Mouse (Mus musculus) heart, postnatal 0 days (tissue): ENCODE data around the gene Apln. TPM values are rescaled to one million over a fixed set of nuclear protein-coding genes. Genes with fewer than 3 reads are reported as not detected.
A peak's percentile ranks its signal among the peaks of the same experiment; 100 is the strongest.

ENCODE experiments used
- ATAC-seq: fragments of 200-750 bp; cut with Nextera tagmentation; 2 replicates; pipeline ENCODE4 v1.8.0; 2017; ENCODE audit warnings: low read depth, moderate number of reproducible peaks, moderate library complexity; ENCODE audit not compliant: insufficient read depth
- DNase-seq: peaks from one replicate; pipeline ENCODE4 v3.0.0-alpha.2; 2016; ENCODE audit warnings: low spot score
- H3K27ac ChIP-seq: fragments of 300-500 bp; sonication (generic); 2 replicates; pipeline ENCODE4 v1.5.1; 2014; ENCODE audit warnings: low read depth, mild to moderate bottlenecking
- H3K27me3 ChIP-seq: fragments of 300-500 bp; sonication (generic); 2 replicates; pipeline ENCODE4 v1.6.1; 2014; ENCODE audit warnings: low read length, mixed read lengths; ENCODE audit not compliant: control insufficient read depth, insufficient read depth
- H3K36me3 ChIP-seq: fragments of 300-500 bp; sonication (generic); replicated peaks from 2 replicates; pipeline ENCODE4 v1.6.1; 2014; ENCODE audit warnings: low read length, mixed read lengths; ENCODE audit not compliant: control insufficient read depth, insufficient read depth
- H3K4me1 ChIP-seq: fragments of 300-500 bp; sonication (generic); 2 replicates; pipeline ENCODE4 v1.6.1; 2014; ENCODE audit warnings: antibody characterized with exemption; ENCODE audit not compliant: control insufficient read depth, insufficient read depth
- H3K4me2 ChIP-seq: fragments of 300-500 bp; sonication (generic); 2 replicates; pipeline ENCODE4 v1.6.1; 2014; ENCODE audit warnings: low read depth, mild to moderate bottlenecking, low read length, moderate library complexity
- H3K4me3 ChIP-seq: fragments of 300-500 bp; sonication (generic); 2 replicates; pipeline ENCODE4 v1.5.1; 2014; ENCODE audit warnings: low read depth, low read length
- H3K9ac ChIP-seq: fragments of 300-500 bp; sonication (generic); replicated peaks from 2 replicates; pipeline ENCODE4 v1.6.1; 2014; ENCODE audit warnings: low read depth, low read length, mixed read lengths
- H3K9me3 ChIP-seq: fragments of 300-500 bp; sonication (generic); replicated peaks from 2 replicates; pipeline ENCODE4 v1.6.1; 2016; ENCODE audit warnings: low read length; ENCODE audit not compliant: control insufficient read depth
- CTCF ChIP-seq: IDR thresholded peaks from 2 replicates; pipeline ENCODE4 v1.5.1; 2016; ENCODE audit warnings: antibody characterized with exemption, control low read depth, low read depth
- EP300 ChIP-seq: IDR thresholded peaks from 2 replicates; pipeline ENCODE4 v1.6.1; 2016; ENCODE audit warnings: antibody characterized with exemption, low read depth
- WGBS: fragments of 180-500 bp; shearing (Covaris S2); extraction: QIAGEN DNeasy Blood & Tissue Kit; methylation state at CpG from one replicate; pipeline ENCODE4 v1.1.7; 2014; 5-methylcytosine and 5-hydroxymethylcytosine counted together
- polyA plus RNA-seq: library from polyadenylated mRNA; unstranded; fragments of >200 nt; fragmentation: Nextera tagmentation; extraction: Ambion mirVana; gene quantifications from 2 replicates; pipeline ENCODE4 v1.2.1, GENCODE M21; 2015
- total RNA-seq: library from RNA; depleted of rRNA; stranded (reverse); fragments of >200 nt; gene quantifications from 2 replicates; pipeline ENCODE4 v1.2.3, GENCODE M21; 2014; ENCODE audit warnings: low replicate concordance

The Apln gene
- total and polyA plus RNA-seq, 2 experiments from 2014 or later, result 7.6 to 18.6 TPM

GRCm38 (mm10) chrX:48033024-48033423 is 1.6 kb downstream of the Apln start:
- H3K36me3 ChIP-seq, result no peaks in the 10 kb centered on the region
- no peak overlapping the region for H3K27ac ChIP-seq
- H3K9me3 ChIP-seq, result no peaks in the 10 kb centered on the region
- H3K9ac ChIP-seq, result no peak overlapping the region
- ATAC-seq (no peak), DNase-seq (no peak)
- 44% methylated on average over 3 of the region's 3 CpGs for WGBS
- TF ChIP-seq CTCF, result no peak
- TF ChIP-seq EP300, result no peak
- H3K4me2 ChIP-seq, result peak overlapping the region; percentile 70
- peaks cover 10% of the 10 kb centered on the region; the same call in 1 of the 2 replicates for H3K27me3 ChIP-seq
- peak overlapping the region; percentile 50 for H3K4me3 ChIP-seq
- H3K4me1 ChIP-seq, result no peaks in the 10 kb centered on the region

GRCm38 (mm10) chrX:48031866-48032265 is 2.8 kb downstream of the Apln start:
- H3K4me3 ChIP-seq, result no peak overlapping the region
- peaks cover 10% of the 10 kb centered on the region; the same call in 1 of the 2 replicates for H3K27me3 ChIP-seq
- H3K27ac ChIP-seq, result no peak overlapping the region
- no peaks in the 10 kb centered on the region for H3K36me3 ChIP-seq
- H3K9me3 ChIP-seq, result no peaks in the 10 kb centered on the region
- ATAC-seq, result no peak
- H3K4me2 ChIP-seq, result 0 out of 2 replicates have a peak overlapping the region, but pooled peaks have one; percentile 15
- WGBS, result 64% methylated on average over 5 of the region's 5 CpGs
- H3K4me1 ChIP-seq, result no peaks in the 10 kb centered on the region
- H3K9ac ChIP-seq, result no peak overlapping the region
- no peak for DNase-seq
- TF ChIP-seq EP300, result no peak
- TF ChIP-seq CTCF, result no peak

- 83% methylated on average over 3 of the region's 3 CpGs for WGBS
- DNase-seq (no peak), ATAC-seq (no peak)
- Histone ChIP-seq H3K27ac (no peak overlapping the region), H3K4me2 (no peak overlapping the region), H3K9ac (no peak overlapping the region), H3K4me1 (no peaks in the 10 kb centered on the region), H3K27me3 (peaks cover 5% of the 10 kb centered on the region; the same call in 1 of the 2 replicates), H3K4me3 (no peak overlapping the region), H3K36me3 (no peaks in the 10 kb centered on the region), H3K9me3 (no peaks in the 10 kb centered on the region)
- TF ChIP-seq CTCF, result no peak
- no peak for TF ChIP-seq EP300
Observed at GRCm38 (mm10) chrX:48030593-48030992, 4.1 kb downstream of the Apln start.

- ATAC-seq (no peak), DNase-seq (no peak)
- WGBS, result 67% methylated on average over 1 of the region's 1 CpGs
- Histone ChIP-seq H3K4me1 (no peaks in the 10 kb centered on the region), H3K27ac (no peak overlapping the region), H3K4me3 (no peak overlapping the region), H3K9ac (no peak overlapping the region), H3K27me3 (0 out of 2 replicates have a peak, but pooled peaks cover 7% of the 10 kb centered on the region), H3K36me3 (no peaks in the 10 kb centered on the region), H3K4me2 (no peak overlapping the region), H3K9me3 (no peaks in the 10 kb centered on the region)
- TF ChIP-seq CTCF, result no peak
- TF ChIP-seq EP300, result no peak
Observed at GRCm38 (mm10) chrX:48022811-48023210, 11.8 kb downstream of the Apln start.

GRCm38 (mm10) chrX:48019940-48020339 is 14.7 kb downstream of the Apln start:
- H3K4me1 ChIP-seq, result no peaks in the 10 kb centered on the region
- H3K27me3 ChIP-seq, result 0 out of 2 replicates have a peak, but pooled peaks cover 7% of the 10 kb centered on the region
- no peaks in the 10 kb centered on the region for H3K36me3 ChIP-seq
- no peak overlapping the region for H3K27ac ChIP-seq
- no peak overlapping the region for H3K4me2 ChIP-seq
- WGBS, result 17% methylated on average over 5 of the region's 5 CpGs
- DNase-seq (peak; percentile 20), ATAC-seq (no peak)
- H3K9ac ChIP-seq, result no peak overlapping the region
- H3K4me3 ChIP-seq, result no peak overlapping the region
- H3K9me3 ChIP-seq, result no peaks in the 10 kb centered on the region
- TF ChIP-seq CTCF, result peak; percentile 79
- no peak for TF ChIP-seq EP300

- no peak overlapping the region for H3K4me2 ChIP-seq
- TF ChIP-seq CTCF (0 out of 2 replicates have a peak, but pooled peaks have one; percentile 5), EP300 (no peak)
- no peaks in the 10 kb centered on the region for H3K9me3 ChIP-seq
- no peak for ATAC-seq
- H3K4me3 ChIP-seq, result no peak overlapping the region
- H3K36me3 ChIP-seq, result no peaks in the 10 kb centered on the region
- no peaks in the 10 kb centered on the region for H3K4me1 ChIP-seq
- 0 out of 2 replicates have a peak, but pooled peaks cover 7% of the 10 kb centered on the region for H3K27me3 ChIP-seq
- no peak overlapping the region for H3K27ac ChIP-seq
- 38% methylated on average over 15 of the region's 15 CpGs for WGBS
- DNase-seq, result no peak
- no peak overlapping the region for H3K9ac ChIP-seq
Observed at GRCm38 (mm10) chrX:48019359-48019758, 15.3 kb downstream of the Apln start.
